Mouse (Mus musculus) right cerebral cortex, postnatal 36 days (tissue): ENCODE measurements at regions not wholly inside any gene's neighbourhood (a gene's known extent, or its start where the extent isn't known, plus 50 kb on each side); places are given as distances from the start of the nearest gene placed in this dataset.

Source experiments
- DNase-seq, 2 experiments: peaks; one replicate each; pipeline ENCODE4 v3.0.0; 2022; ENCODE audit warnings: low spot score in 2 of 2, mixed read lengths in 1 of 2

GRCm38 (mm10) chr19:30427484-30427883 is 122.0 kb downstream of the Dkk1 start:
- no peak for DNase-seq

GRCm38 (mm10) chr19:30433141-30433540 is 116.3 kb downstream of the Dkk1 start:
- no peak for DNase-seq

- DNase-seq: no peak
These were observed 114.3 kb downstream of the Dkk1 start for GRCm38 (mm10) chr19:30435054-30435738.

- peak in 1 of 2 experiments; percentile 2 for DNase-seq
These were observed 98.5 kb downstream of the Dkk1 start for GRCm38 (mm10) chr19:30450869-30451542.

- DNase-seq: no peak
These were observed 97.9 kb downstream of the Dkk1 start for GRCm38 (mm10) chr19:30451543-30451920.

GRCm38 (mm10) chr19:30452671-30453070 is 96.8 kb downstream of the Dkk1 start:
- DNase-seq: no peak

- DNase-seq: no peak
These were observed 66.0 kb downstream of the Dkk1 start for GRCm38 (mm10) chr19:30483436-30483835.

- no peak for DNase-seq
These were observed 59.7 kb downstream of the Dkk1 start for GRCm38 (mm10) chr19:30489786-30490185.

- no peak for DNase-seq
These were observed 58.5 kb downstream of the Dkk1 start for GRCm38 (mm10) chr19:30490916-30491315.
